Mouse (Mus musculus) embryonic fibroblast, embryonic 13.5 days (primary cell): ENCODE data around the gene Zfp791.
"Not testable (repeated sequence)": the region's sequence is repeated elsewhere in the genome, so short reads cannot be mapped to it uniquely, and the experiment has no call there.

Source experiments
- CTCF ChIP-seq: IDR thresholded peaks from 2 replicates; pipeline ENCODE4 v1.5.1; 2011; ENCODE audit warnings: mild to moderate bottlenecking, control low read depth, low read length, moderate library complexity, borderline replicate concordance; ENCODE audit not compliant: insufficient read depth
- POLR2A ChIP-seq: IDR thresholded peaks from 2 replicates; pipeline ENCODE4 v1.6.1; 2011; ENCODE audit warnings: low read depth, mild to moderate bottlenecking, control low read depth, low read length, moderate library complexity

DNA sequence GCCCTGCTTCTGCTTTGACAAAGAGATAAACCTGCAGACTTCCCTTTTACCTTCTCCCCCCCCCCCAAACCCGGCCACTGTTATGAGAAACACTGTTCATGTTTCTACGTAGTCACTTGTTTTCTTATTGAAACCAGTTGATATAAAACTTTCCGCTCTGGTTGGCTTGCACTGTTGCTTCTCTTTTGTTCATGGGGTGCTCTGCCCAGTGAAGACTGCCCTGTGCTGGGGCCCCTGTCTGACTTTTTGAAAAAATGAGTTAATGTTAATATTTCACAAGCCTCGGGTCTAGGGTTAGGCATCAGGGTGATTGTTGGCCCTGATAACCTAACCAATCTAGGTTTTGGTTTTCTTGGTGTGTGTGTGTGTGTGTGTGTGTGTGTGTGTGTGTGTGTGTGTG is 40.7 kb downstream of the Zfp791 start:
- TF ChIP-seq POLR2A, CTCF: not testable (repeated sequence)
